Mouse (Mus musculus) hindbrain, embryonic 11.5 days (tissue): ENCODE data around the gene Ola1. TPM values are rescaled to one million over a fixed set of nuclear protein-coding genes. Genes with fewer than 3 reads are reported as not detected.

Experiments
- ATAC-seq: fragments of 200-750 bp; cut with Nextera tagmentation; 2 replicates; pipeline ENCODE4 v1.8.0; 2017; ENCODE audit warnings: mild to moderate bottlenecking, moderate TSS enrichment, moderate library complexity; ENCODE audit not compliant: low FRiP score
- DNase-seq: peaks from one replicate; pipeline ENCODE4 v3.0.0-alpha.2; 2015; ENCODE audit warnings: low spot score
- H3K27ac ChIP-seq: fragments of 300-500 bp; sonication (generic); 2 replicates; pipeline ENCODE4 v1.5.1; 2014; ENCODE audit warnings: mild to moderate bottlenecking, low read depth, low read length
- H3K27me3 ChIP-seq: fragments of 300-500 bp; sonication (generic); 2 replicates; pipeline ENCODE4 v1.6.1; 2014; ENCODE audit warnings: mild to moderate bottlenecking, low read length, moderate library complexity, mixed read lengths; ENCODE audit not compliant: control insufficient read depth, insufficient read depth
- H3K36me3 ChIP-seq: fragments of 300-500 bp; sonication (generic); 2 replicates; pipeline ENCODE4 v1.6.1; 2014; ENCODE audit warnings: mild to moderate bottlenecking, low read length, moderate library complexity, mixed read lengths; ENCODE audit not compliant: control insufficient read depth, insufficient read depth
- H3K4me1 ChIP-seq: fragments of 300-500 bp; sonication (generic); replicated peaks from 2 replicates; pipeline ENCODE4 v1.6.1; 2014; ENCODE audit warnings: low read length, mixed read lengths; ENCODE audit not compliant: control insufficient read depth, insufficient read depth
- H3K4me2 ChIP-seq: fragments of 300-500 bp; sonication (generic); replicated peaks from 2 replicates; pipeline ENCODE4 v1.6.1; 2014; ENCODE audit warnings: mild to moderate bottlenecking, low read depth, low read length
- H3K4me3 ChIP-seq: fragments of 300-500 bp; sonication (generic); 2 replicates; pipeline ENCODE4 v1.5.1; 2014; ENCODE audit warnings: low read depth, low read length
- H3K9ac ChIP-seq: fragments of 300-500 bp; sonication (generic); 2 replicates; pipeline ENCODE4 v1.6.1; 2014; ENCODE audit warnings: low read depth, low read length
- H3K9me3 ChIP-seq: fragments of 300-500 bp; sonication (generic); 2 replicates; pipeline ENCODE4 v1.6.1; 2016; ENCODE audit warnings: low read length; ENCODE audit not compliant: control insufficient read depth
- WGBS: fragments of 180-500 bp; shearing (Covaris S2); extraction: QIAGEN DNeasy Blood & Tissue Kit; methylation state at CpG from one replicate; pipeline ENCODE4 v1.1.7; 2014; 5-methylcytosine and 5-hydroxymethylcytosine counted together
- polyA plus RNA-seq: library from polyadenylated mRNA; unstranded; fragments of >200 nt; fragmentation: Nextera tagmentation; extraction: Ambion mirVana; gene quantifications from 2 replicates; pipeline ENCODE4 v1.2.1, GENCODE M21; 2014

Gene Ola1
- polyA plus RNA-seq, 1 experiment from 2014 or later, result 97.6 TPM

GRCm38 (mm10) chr2:73263172-73263765, 44.5 kb upstream of the Ola1 start:
- DNase-seq, result peak; percentile 52

GRCm38 (mm10) chr2:73248701-73249100, 30.0 kb upstream of the Ola1 start:
- WGBS, result 64% methylated on average over 4 of the region's 4 CpGs
- Histone ChIP-seq H3K4me1 (no peaks in the 10 kb centered on the region), H3K9me3 (no peaks in the 10 kb centered on the region), H3K27ac (no peak overlapping the region), H3K4me2 (no peak overlapping the region), H3K9ac (no peak overlapping the region), H3K36me3 (no peaks in the 10 kb centered on the region), H3K4me3 (no peak overlapping the region), H3K27me3 (no peaks in the 10 kb centered on the region)
- no peak for ATAC-seq
- no peak for DNase-seq

More at GRCm38 (mm10) chr2:73263172-73263765, 44.5 kb upstream of the Ola1 start:
- Histone ChIP-seq H3K4me2 (peak overlapping the region; percentile 43), H3K9ac (no peak overlapping the region), H3K4me1 (0 out of 2 replicates have a peak, but pooled peaks cover 8% of the 10 kb centered on the region), H3K27me3 (peaks cover 53% of the 10 kb centered on the region), H3K9me3 (no peaks in the 10 kb centered on the region), H3K36me3 (no peaks in the 10 kb centered on the region), H3K4me3 (peak overlapping the region; percentile 20), H3K27ac (no peak overlapping the region)
- ATAC-seq, result no peak
- WGBS, result 4% methylated on average over 16 of the region's 16 CpGs

- 86% methylated on average over 4 of the region's 4 CpGs for WGBS
- Histone ChIP-seq H3K4me2 (no peak overlapping the region), H3K9ac (no peak overlapping the region), H3K27ac (no peak overlapping the region), H3K4me1 (no peaks in the 10 kb centered on the region), H3K36me3 (no peaks in the 10 kb centered on the region), H3K27me3 (no peaks in the 10 kb centered on the region), H3K4me3 (no peak overlapping the region), H3K9me3 (no peaks in the 10 kb centered on the region)
- ATAC-seq (no peak), DNase-seq (no peak)
Observed at GRCm38 (mm10) chr2:73241299-73241698, 22.6 kb upstream of the Ola1 start.

- no peaks in the 10 kb centered on the region for H3K27me3 ChIP-seq
- DNase-seq (no peak), ATAC-seq (no peak)
- H3K4me1 ChIP-seq, result no peaks in the 10 kb centered on the region
- no peak overlapping the region for H3K4me3 ChIP-seq
- no peak overlapping the region for H3K9ac ChIP-seq
- H3K9me3 ChIP-seq, result no peaks in the 10 kb centered on the region
- H3K27ac ChIP-seq, result no peak overlapping the region
- H3K4me2 ChIP-seq, result no peak overlapping the region
- 65% methylated on average over 3 of the region's 3 CpGs for WGBS
- no peaks in the 10 kb centered on the region for H3K36me3 ChIP-seq
Observed at GRCm38 (mm10) chr2:73231081-73231480, 12.4 kb upstream of the Ola1 start.

GRCm38 (mm10) chr2:73213871-73214659, 4.7 kb downstream of the Ola1 start:
- ATAC-seq (peak; percentile 95), DNase-seq (peak; percentile 95)
- Histone ChIP-seq H3K4me3 (peak overlapping the region; percentile 74), H3K36me3 (no peaks in the 10 kb centered on the region), H3K4me1 (no peaks in the 10 kb centered on the region; the same call in 1 of the 2 replicates), H3K27me3 (no peaks in the 10 kb centered on the region), H3K9ac (peak overlapping the region; percentile 74), H3K9me3 (no peaks in the 10 kb centered on the region), H3K27ac (peak overlapping the region; percentile 39; the same call in 1 of the 2 replicates), H3K4me2 (peak overlapping the region; percentile 92)
- whole genome bisulfite sequencing, result under 1% methylated on average over 63 of the region's 68 CpGs

- DNase-seq, result no peak
Observed at GRCm38 (mm10) chr2:73213539-73213870, 5.2 kb downstream of the Ola1 start.

GRCm38 (mm10) chr2:73204328-73204727, 14.4 kb downstream of the Ola1 start:
- no peak overlapping the region for H3K4me2 ChIP-seq
- no peaks in the 10 kb centered on the region for H3K4me1 ChIP-seq
- no peak overlapping the region for H3K27ac ChIP-seq
- 92% methylated on average over 6 of the region's 6 CpGs for WGBS
- ATAC-seq, result no peak
- no peaks in the 10 kb centered on the region for H3K9me3 ChIP-seq
- H3K27me3 ChIP-seq, result no peaks in the 10 kb centered on the region
- no peak overlapping the region for H3K9ac ChIP-seq
- no peaks in the 10 kb centered on the region for H3K36me3 ChIP-seq
- no peak overlapping the region for H3K4me3 ChIP-seq
- DNase-seq, result no peak

More at GRCm38 (mm10) chr2:73213539-73213870, 5.2 kb downstream of the Ola1 start:
- WGBS, result 25% methylated on average over 7 of the region's 7 CpGs
- no peak for ATAC-seq
- Histone ChIP-seq H3K4me2 (peak overlapping the region; percentile 92), H3K27ac (no peak overlapping the region), H3K4me1 (no peaks in the 10 kb centered on the region; the same call in 1 of the 2 replicates), H3K27me3 (no peaks in the 10 kb centered on the region), H3K36me3 (no peaks in the 10 kb centered on the region), H3K9ac (peak overlapping the region; percentile 74), H3K4me3 (peak overlapping the region; percentile 74), H3K9me3 (no peaks in the 10 kb centered on the region)

- no peak overlapping the region for H3K4me3 ChIP-seq
- ATAC-seq (no peak), DNase-seq (no peak)
- H3K4me2 ChIP-seq, result no peak overlapping the region
- no peaks in the 10 kb centered on the region for H3K4me1 ChIP-seq
- no peak overlapping the region for H3K9ac ChIP-seq
- H3K27me3 ChIP-seq, result no peaks in the 10 kb centered on the region
- 95% methylated on average over 2 of the region's 2 CpGs for WGBS
- no peak overlapping the region for H3K27ac ChIP-seq
- no peaks in the 10 kb centered on the region for H3K9me3 ChIP-seq
- H3K36me3 ChIP-seq, result no peaks in the 10 kb centered on the region
Observed at GRCm38 (mm10) chr2:73188488-73188887, 30.2 kb downstream of the Ola1 start.

- H3K36me3 ChIP-seq, result no peaks in the 10 kb centered on the region
- no peak overlapping the region for H3K9ac ChIP-seq
- no peaks in the 10 kb centered on the region for H3K9me3 ChIP-seq
- H3K4me2 ChIP-seq, result no peak overlapping the region
- no peak for ATAC-seq
- DNase-seq, result no peak
- no peak overlapping the region for H3K27ac ChIP-seq
- H3K27me3 ChIP-seq, result no peaks in the 10 kb centered on the region
- H3K4me3 ChIP-seq, result no peak overlapping the region
- WGBS, result 91% methylated on average over 3 of the region's 3 CpGs
- no peaks in the 10 kb centered on the region for H3K4me1 ChIP-seq
Observed at GRCm38 (mm10) chr2:73185185-73185584, 33.5 kb downstream of the Ola1 start.
